Mouse (Mus musculus) small intestine, adult 2 months (tissue): ENCODE results near the gene Nup153. TPM values are rescaled to one million over a fixed set of nuclear protein-coding genes. Genes with fewer than 3 reads are reported as not detected.

Experiments used
- H3K27ac ChIP-seq: fragments of 200-500 bp; 2 replicates; pipeline ENCODE4 v1.5.1; 2012; ENCODE audit warnings: low read depth, low read length, control low read depth, inconsistent platforms; ENCODE audit not compliant: insufficient read depth
- H3K27me3 ChIP-seq: fragments of 200-500 bp; 2 replicates; pipeline ENCODE4 v1.6.1; 2012; ENCODE audit warnings: mild to moderate bottlenecking, moderate library complexity, low read length, inconsistent platforms; ENCODE audit not compliant: control insufficient read depth, insufficient read depth
- H3K36me3 ChIP-seq: fragments of 200-500 bp; 2 replicates; pipeline ENCODE4 v1.6.1; 2012; ENCODE audit warnings: mild to moderate bottlenecking, low read length, control low read depth, inconsistent platforms; ENCODE audit not compliant: control insufficient read depth, insufficient read depth
- H3K4me1 ChIP-seq: fragments of 200-500 bp; 2 replicates; pipeline ENCODE4 v1.6.1; 2012; ENCODE audit warnings: low read length, inconsistent platforms, mixed read lengths; ENCODE audit not compliant: control insufficient read depth, insufficient read depth, insufficient read length
- H3K4me3 ChIP-seq: fragments of 200-500 bp; 2 replicates; pipeline ENCODE4 v1.5.1; 2012; ENCODE audit warnings: low read depth, mild to moderate bottlenecking, control low read depth, inconsistent platforms, low read length, moderate library complexity
- CTCF ChIP-seq: fragments of 200-500 bp; IDR thresholded peaks from 2 replicates; pipeline ENCODE4 v1.5.1; 2012; ENCODE audit warnings: low read depth, mild to moderate bottlenecking, control low read depth, inconsistent platforms, low read length, moderate library complexity, mixed read lengths; ENCODE audit not compliant: insufficient replicate concordance, insufficient read length; ENCODE audit errors: extremely low read depth
- POLR2A ChIP-seq: fragments of 200-500 bp; IDR thresholded peaks from 2 replicates; pipeline ENCODE4 v1.6.1; 2012; ENCODE audit warnings: low read depth, mild to moderate bottlenecking, control low read depth, inconsistent platforms, low read length, moderate library complexity
- WGBS: fragments of 180-500 bp; shearing (Covaris S2); methylation state at CpG from one replicate; pipeline ENCODE4 v1.1.7; 2018; 5-methylcytosine and 5-hydroxymethylcytosine counted together
- polyA plus RNA-seq: library from polyadenylated mRNA; depleted of rRNA; stranded (reverse); fragments of >200 nt; gene quantifications from 2 replicates; pipeline ENCODE4 v1.2.3, GENCODE M21; 2012

Gene Nup153
- polyA plus RNA-seq, 1 experiment, result 32.5 TPM

DNA sequence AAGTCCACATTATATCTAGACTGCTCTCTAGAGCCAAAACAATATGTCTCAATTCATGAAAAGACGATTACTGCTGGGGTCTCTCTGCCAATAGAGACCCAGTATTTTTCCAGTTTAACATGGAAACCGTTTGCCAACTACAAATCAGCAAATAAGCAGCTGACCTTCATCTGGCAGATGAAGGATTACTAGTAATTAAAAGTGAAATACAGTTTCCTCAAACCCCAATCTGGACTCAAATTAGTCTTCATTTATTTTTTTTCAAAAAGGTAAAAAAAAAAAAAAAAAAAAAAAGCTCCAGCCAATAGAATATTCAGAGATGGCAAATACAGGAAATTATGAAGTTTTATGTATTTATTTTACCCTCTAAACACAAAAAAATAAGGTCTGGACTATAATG is 2.3 kb upstream of the Nup153 start:
- peaks cover 2% of the 10 kb centered on the region; the same call in 1 of the 2 replicates for H3K4me1 ChIP-seq
- WGBS, result 86% methylated on average over 2 of the region's 2 CpGs
- no peak overlapping the region for H3K27ac ChIP-seq
- no peaks in the 10 kb centered on the region for H3K27me3 ChIP-seq
- TF ChIP-seq POLR2A (no peak), CTCF (no peak)
- no peaks in the 10 kb centered on the region for H3K36me3 ChIP-seq
- no peak overlapping the region for H3K4me3 ChIP-seq

DNA sequence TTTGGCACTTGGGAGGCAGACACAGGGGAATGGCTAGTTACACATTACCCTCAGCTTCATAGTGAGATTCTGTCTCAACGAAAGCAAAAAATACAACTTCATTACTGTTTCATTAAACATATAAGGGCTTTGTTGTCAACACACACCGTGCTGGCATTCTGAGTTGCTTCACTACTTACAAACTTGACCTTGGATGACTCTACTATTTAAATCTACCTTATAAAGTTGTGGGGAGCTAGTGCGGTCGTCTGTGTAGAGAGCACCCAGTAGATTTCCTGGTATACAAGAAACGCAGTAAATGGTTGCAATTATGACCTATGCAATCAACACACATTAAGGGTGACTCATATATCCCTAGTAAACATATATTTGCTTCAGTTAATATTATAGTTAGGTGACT is 671 bp upstream of the Nup153 start:
- TF ChIP-seq CTCF (no peak), POLR2A (no peak)
- WGBS, result 8% methylated on average over 5 of the region's 5 CpGs
- no peaks in the 10 kb centered on the region for H3K27me3 ChIP-seq
- H3K27ac ChIP-seq, result peak overlapping the region; percentile 59
- H3K4me3 ChIP-seq, result peak overlapping the region; percentile 96
- no peaks in the 10 kb centered on the region for H3K36me3 ChIP-seq
- H3K4me1 ChIP-seq, result peaks cover 6% of the 10 kb centered on the region; the same call in 1 of the 2 replicates

GRCm38 (mm10) chr13:46727038-46727836 is 503 bp downstream of the Nup153 start:
- H3K4me1 ChIP-seq, result peaks cover 6% of the 10 kb centered on the region; the same call in 1 of the 2 replicates
- under 1% methylated on average over 83 of the region's 85 CpGs for WGBS
- no peaks in the 10 kb centered on the region for H3K27me3 ChIP-seq
- H3K4me3 ChIP-seq, result peak overlapping the region; percentile 96
- no peaks in the 10 kb centered on the region for H3K36me3 ChIP-seq
- TF ChIP-seq POLR2A (no peak), CTCF (no peak)
- peak overlapping the region; percentile 80 for H3K27ac ChIP-seq

GRCm38 (mm10) chr13:46726288-46727037 is 1.3 kb downstream of the Nup153 start:
- Histone ChIP-seq H3K36me3 (no peaks in the 10 kb centered on the region), H3K4me1 (peaks cover 6% of the 10 kb centered on the region; the same call in 1 of the 2 replicates), H3K27ac (peak overlapping the region; percentile 54), H3K4me3 (peak overlapping the region; percentile 96), H3K27me3 (no peaks in the 10 kb centered on the region)
- under 1% methylated on average over 30 of the region's 30 CpGs for WGBS
- no peak for TF ChIP-seq POLR2A
- no peak for TF ChIP-seq CTCF

GRCm38 (mm10) chr13:46725227-46725626 is 2.5 kb downstream of the Nup153 start:
- Histone ChIP-seq H3K4me3 (no peak overlapping the region), H3K27me3 (no peaks in the 10 kb centered on the region), H3K4me1 (peaks cover 6% of the 10 kb centered on the region; the same call in 1 of the 2 replicates), H3K27ac (no peak overlapping the region), H3K36me3 (no peaks in the 10 kb centered on the region)
- TF ChIP-seq CTCF (no peak), POLR2A (no peak)
- 3% methylated on average over 2 of the region's 2 CpGs for WGBS

GRCm38 (mm10) chr13:46724371-46724770 is 3.4 kb downstream of the Nup153 start:
- Histone ChIP-seq H3K4me3 (no peak overlapping the region), H3K27me3 (no peaks in the 10 kb centered on the region), H3K4me1 (peaks cover 6% of the 10 kb centered on the region; the same call in 1 of the 2 replicates), H3K36me3 (no peaks in the 10 kb centered on the region), H3K27ac (no peak overlapping the region)
- TF ChIP-seq CTCF (no peak), POLR2A (no peak)

GRCm38 (mm10) chr13:46721009-46721408 is 6.7 kb downstream of the Nup153 start:
- TF ChIP-seq CTCF (no peak), POLR2A (no peak)
- Histone ChIP-seq H3K4me1 (peaks cover 8% of the 10 kb centered on the region; the same call in 1 of the 2 replicates), H3K4me3 (no peak overlapping the region), H3K27me3 (no peaks in the 10 kb centered on the region), H3K36me3 (peaks cover 6% of the 10 kb centered on the region), H3K27ac (no peak overlapping the region)
